Mouse (Mus musculus) lung, adult 2 months (tissue): Measurements from ENCODE around the gene Mlip.

Experiments
- CTCF ChIP-seq: fragments of 200-500 bp; IDR thresholded peaks from 2 replicates; pipeline ENCODE4 v1.5.1; 2011; ENCODE audit warnings: mild to moderate bottlenecking, low read length, control low read depth; ENCODE audit not compliant: insufficient read depth
- POLR2A ChIP-seq: fragments of 200-500 bp; IDR thresholded peaks from 2 replicates; pipeline ENCODE4 v1.6.1; 2011; ENCODE audit warnings: low read depth, mild to moderate bottlenecking, control low read depth, low read length, borderline replicate concordance; ENCODE audit errors: extremely low read depth

GRCm38 (mm10) chr9:77056611-77057010, 296.2 kb downstream of the Mlip start:
- no peak for TF ChIP-seq CTCF
- no peak for TF ChIP-seq POLR2A
